Mouse (Mus musculus) heart, embryonic 16.5 days (tissue): ENCODE data around the gene Vegfd. TPM values are rescaled to one million over a fixed set of nuclear protein-coding genes. Genes with fewer than 3 reads are reported as not detected.

Experiments used
- ATAC-seq: fragments of 200-750 bp; cut with Nextera tagmentation; replicated peaks from 2 replicates; pipeline ENCODE4 v1.8.0; 2017; ENCODE audit warnings: moderate number of reproducible peaks; ENCODE audit not compliant: insufficient read depth, low FRiP score; ENCODE audit errors: extremely low read depth
- H3K27ac ChIP-seq: fragments of 300-500 bp; sonication (generic); 2 replicates; pipeline ENCODE4 v1.5.1; 2014; ENCODE audit warnings: mild to moderate bottlenecking, low read length, control low read depth, moderate library complexity
- H3K27me3 ChIP-seq: fragments of 300-500 bp; sonication (generic); 2 replicates; pipeline ENCODE4 v1.6.1; 2014; ENCODE audit warnings: low read length, mixed read lengths; ENCODE audit not compliant: control insufficient read depth, insufficient read depth
- H3K36me3 ChIP-seq: fragments of 300-500 bp; sonication (generic); 2 replicates; pipeline ENCODE4 v1.6.1; 2014; ENCODE audit not compliant: control insufficient read depth, insufficient read depth
- H3K4me1 ChIP-seq: fragments of 300-500 bp; sonication (generic); 2 replicates; pipeline ENCODE4 v1.6.1; 2014; ENCODE audit warnings: low read length, mixed read lengths; ENCODE audit not compliant: control insufficient read depth, insufficient read depth
- H3K4me2 ChIP-seq: fragments of 300-500 bp; sonication (generic); 2 replicates; pipeline ENCODE4 v1.6.1; 2014; ENCODE audit warnings: low read depth, mild to moderate bottlenecking, control low read depth, low read length
- H3K4me3 ChIP-seq: fragments of 300-500 bp; sonication (generic); 2 replicates; pipeline ENCODE4 v1.5.1; 2014; ENCODE audit warnings: mild to moderate bottlenecking, control low read depth, low read length
- H3K9ac ChIP-seq: fragments of 300-500 bp; sonication (generic); 2 replicates; pipeline ENCODE4 v1.6.1; 2014; ENCODE audit warnings: low read length, control low read depth
- H3K9me3 ChIP-seq: fragments of 300-500 bp; sonication (generic); replicated peaks from 2 replicates; pipeline ENCODE4 v1.6.1; 2016; ENCODE audit warnings: low read length; ENCODE audit not compliant: control insufficient read depth
- WGBS: fragments of 180-500 bp; shearing (Covaris S2); extraction: QIAGEN DNeasy Blood & Tissue Kit; methylation state at CpG from one replicate; pipeline ENCODE4 v1.1.7; 2014; 5-methylcytosine and 5-hydroxymethylcytosine counted together
- polyA plus RNA-seq: library from polyadenylated mRNA; unstranded; fragments of >200 nt; fragmentation: Nextera tagmentation; extraction: Ambion mirVana; gene quantifications from 2 replicates; pipeline ENCODE4 v1.2.1, GENCODE M21; 2015

Vegfd gene
- polyA plus RNA-seq, 1 experiment from 2014 or later: 3.7 TPM

GRCm38 (mm10) chrX:164430621-164431020 is 57.4 kb downstream of the Vegfd start:
- no peak overlapping the region for H3K27ac ChIP-seq
- H3K4me1 ChIP-seq: no peaks in the 10 kb centered on the region
- H3K4me2 ChIP-seq: no peak overlapping the region
- no peak overlapping the region for H3K4me3 ChIP-seq
- ATAC-seq: no peak
- WGBS: 79% methylated on average over 6 of the region's 6 CpGs
- H3K27me3 ChIP-seq: no peaks in the 10 kb centered on the region
- no peaks in the 10 kb centered on the region for H3K9me3 ChIP-seq
- H3K9ac ChIP-seq: no peak overlapping the region
- peaks cover 12% of the 10 kb centered on the region; the same call in 1 of the 2 replicates for H3K36me3 ChIP-seq

GRCm38 (mm10) chrX:164431133-164431532 is 58.0 kb downstream of the Vegfd start:
- Histone ChIP-seq H3K9ac (no peak overlapping the region), H3K9me3 (no peaks in the 10 kb centered on the region), H3K36me3 (peaks cover 12% of the 10 kb centered on the region; the same call in 1 of the 2 replicates), H3K4me1 (no peaks in the 10 kb centered on the region), H3K27ac (no peak overlapping the region), H3K4me2 (no peak overlapping the region), H3K4me3 (no peak overlapping the region), H3K27me3 (no peaks in the 10 kb centered on the region)
- WGBS: 76% methylated on average over 2 of the region's 2 CpGs
- no peak for ATAC-seq

GRCm38 (mm10) chrX:164431541-164431940 is 58.4 kb downstream of the Vegfd start:
- Histone ChIP-seq H3K4me3 (no peak overlapping the region), H3K36me3 (peaks cover 12% of the 10 kb centered on the region; the same call in 1 of the 2 replicates), H3K27ac (no peak overlapping the region), H3K9ac (no peak overlapping the region), H3K4me1 (no peaks in the 10 kb centered on the region), H3K9me3 (no peaks in the 10 kb centered on the region), H3K4me2 (no peak overlapping the region), H3K27me3 (no peaks in the 10 kb centered on the region)
- WGBS: 84% methylated on average over 6 of the region's 6 CpGs
- no peak for ATAC-seq

GRCm38 (mm10) chrX:164432682-164433081 is 59.5 kb downstream of the Vegfd start:
- peaks cover 12% of the 10 kb centered on the region; the same call in 1 of the 2 replicates for H3K36me3 ChIP-seq
- H3K4me1 ChIP-seq: no peaks in the 10 kb centered on the region
- WGBS: 92% methylated on average over 9 of the region's 9 CpGs
- H3K27ac ChIP-seq: no peak overlapping the region
- no peaks in the 10 kb centered on the region for H3K27me3 ChIP-seq
- ATAC-seq: no peak
- no peak overlapping the region for H3K9ac ChIP-seq
- H3K9me3 ChIP-seq: no peaks in the 10 kb centered on the region
- no peak overlapping the region for H3K4me2 ChIP-seq
- no peak overlapping the region for H3K4me3 ChIP-seq

GRCm38 (mm10) chrX:164436709-164437108 is 63.5 kb downstream of the Vegfd start, which contains the start of gene Asb11:
Gene Asb11, plus strand, starts transcription at chrX:164436994.
- 40% methylated on average over 8 of the region's 8 CpGs for WGBS
- Histone ChIP-seq H3K36me3 (peaks cover 9% of the 10 kb centered on the region; the same call in 1 of the 2 replicates), H3K9ac (peak within 1 kb of the TSS; percentile 67), H3K4me3 (peak within 1 kb of the TSS; percentile 50), H3K27me3 (no peaks in the 10 kb centered on the region), H3K4me1 (no peaks in the 10 kb centered on the region; the same call in 1 of the 2 replicates), H3K9me3 (no peaks in the 10 kb centered on the region), H3K27ac (peak within 1 kb of the TSS; percentile 80), H3K4me2 (peak within 1 kb of the TSS; percentile 44)
- peak; percentile 79 for ATAC-seq

- H3K9ac ChIP-seq: peak overlapping the region; percentile 34
- WGBS: 64% methylated on average over 7 of the region's 7 CpGs
- H3K27me3 ChIP-seq: no peaks in the 10 kb centered on the region
- peak overlapping the region; percentile 56 for H3K4me2 ChIP-seq
- no peaks in the 10 kb centered on the region for H3K9me3 ChIP-seq
- H3K4me3 ChIP-seq: peak overlapping the region; percentile 28
- H3K36me3 ChIP-seq: no peaks in the 10 kb centered on the region
- ATAC-seq: no peak
- H3K27ac ChIP-seq: peak overlapping the region; percentile 83
- H3K4me1 ChIP-seq: peaks cover 5% of the 10 kb centered on the region; the same call in 1 of the 2 replicates
Measured at GRCm38 (mm10) chrX:164439462-164439861, 66.3 kb downstream of the Vegfd start.

- 19% methylated on average over 2 of the region's 2 CpGs for WGBS
- peak overlapping the region; percentile 26; the same call in 1 of the 2 replicates for H3K4me3 ChIP-seq
- no peaks in the 10 kb centered on the region for H3K27me3 ChIP-seq
- H3K9me3 ChIP-seq: no peaks in the 10 kb centered on the region
- peaks cover 8% of the 10 kb centered on the region; the same call in 1 of the 2 replicates for H3K4me1 ChIP-seq
- H3K27ac ChIP-seq: peak overlapping the region; percentile 93
- H3K4me2 ChIP-seq: peak overlapping the region; percentile 56
- H3K9ac ChIP-seq: peak overlapping the region; percentile 49; the same call in 1 of the 2 replicates
- ATAC-seq: peak; percentile 72
- H3K36me3 ChIP-seq: no peaks in the 10 kb centered on the region
Measured at GRCm38 (mm10) chrX:164440140-164440539, 67.0 kb downstream of the Vegfd start.

- no peaks in the 10 kb centered on the region for H3K36me3 ChIP-seq
- H3K27me3 ChIP-seq: no peaks in the 10 kb centered on the region
- H3K9me3 ChIP-seq: no peaks in the 10 kb centered on the region
- WGBS: 62% methylated on average over 3 of the region's 3 CpGs
- peak overlapping the region; percentile 56 for H3K4me2 ChIP-seq
- peak overlapping the region; percentile 93 for H3K27ac ChIP-seq
- no peak overlapping the region for H3K4me3 ChIP-seq
- peaks cover 8% of the 10 kb centered on the region; the same call in 1 of the 2 replicates for H3K4me1 ChIP-seq
- H3K9ac ChIP-seq: 0 out of 2 replicates have a peak overlapping the region, but pooled peaks have one; percentile 49
- ATAC-seq: no peak
Measured at GRCm38 (mm10) chrX:164440703-164441102, 67.5 kb downstream of the Vegfd start.

GRCm38 (mm10) chrX:164441306-164441705 is 68.1 kb downstream of the Vegfd start:
- peaks cover 8% of the 10 kb centered on the region; the same call in 1 of the 2 replicates for H3K4me1 ChIP-seq
- peak overlapping the region; percentile 93 for H3K27ac ChIP-seq
- H3K4me2 ChIP-seq: peak overlapping the region; percentile 56; the same call in 1 of the 2 replicates
- H3K27me3 ChIP-seq: no peaks in the 10 kb centered on the region
- 0 out of 2 replicates have a peak, but pooled peaks cover 4% of the 10 kb centered on the region for H3K36me3 ChIP-seq
- 56% methylated on average over 3 of the region's 3 CpGs for WGBS
- no peak for ATAC-seq
- H3K9me3 ChIP-seq: peaks cover under 1% of the 10 kb centered on the region; the same call in 1 of the 2 replicates
- no peak overlapping the region for H3K9ac ChIP-seq
- no peak overlapping the region for H3K4me3 ChIP-seq
